Mouse (Mus musculus) stomach, embryonic 15.5 days (tissue): ENCODE results near the gene Notum. TPM values are rescaled to one million over a fixed set of nuclear protein-coding genes. Genes with fewer than 3 reads are reported as not detected.
A peak's percentile ranks its signal among the peaks of the same experiment; 100 is the strongest.

Experiments used
- ATAC-seq: fragments of 200-750 bp; cut with Nextera tagmentation; 2 replicates; pipeline ENCODE4 v1.8.0; 2017; ENCODE audit warnings: low read depth, moderate number of reproducible peaks, moderate TSS enrichment; ENCODE audit not compliant: insufficient read depth, low FRiP score
- H3K27ac ChIP-seq: fragments of 300-500 bp; sonication (generic); 2 replicates; pipeline ENCODE4 v1.5.1; 2015; ENCODE audit warnings: mild to moderate bottlenecking, inconsistent platforms
- H3K27me3 ChIP-seq: fragments of 300-500 bp; sonication (generic); replicated peaks from 2 replicates; pipeline ENCODE4 v1.6.1; 2015; ENCODE audit warnings: inconsistent platforms
- H3K36me3 ChIP-seq: fragments of 300-500 bp; sonication (generic); 2 replicates; pipeline ENCODE4 v1.6.1; 2015; ENCODE audit warnings: inconsistent platforms
- H3K4me1 ChIP-seq: fragments of 300-500 bp; sonication (generic); 2 replicates; pipeline ENCODE4 v1.6.1; 2015; ENCODE audit warnings: inconsistent platforms
- H3K4me2 ChIP-seq: fragments of 300-500 bp; sonication (generic); 2 replicates; pipeline ENCODE4 v1.6.1; 2015; ENCODE audit warnings: mild to moderate bottlenecking, inconsistent platforms
- H3K4me3 ChIP-seq: fragments of 300-500 bp; sonication (generic); replicated peaks from 2 replicates; pipeline ENCODE4 v1.5.1; 2015; ENCODE audit warnings: inconsistent platforms
- H3K9ac ChIP-seq: fragments of 300-500 bp; sonication (generic); 2 replicates; pipeline ENCODE4 v1.6.1; 2015; ENCODE audit warnings: inconsistent platforms
- H3K9me3 ChIP-seq: fragments of 300-500 bp; sonication (generic); 2 replicates; pipeline ENCODE4 v1.6.1; 2016; ENCODE audit warnings: inconsistent platforms
- WGBS: fragments of 180-500 bp; shearing (Covaris S2); methylation state at CpG from one replicate; pipeline ENCODE4 v1.1.7; 2015; 5-methylcytosine and 5-hydroxymethylcytosine counted together
- polyA plus RNA-seq: library from polyadenylated mRNA; unstranded; fragments of >200 nt; fragmentation: Nextera tagmentation; extraction: Ambion mirVana; gene quantifications from 2 replicates; pipeline ENCODE4 v1.2.1, GENCODE M21; 2015

Notum gene
- polyA plus RNA-seq, 1 experiment from 2014 or later = 4.9 TPM

DNA sequence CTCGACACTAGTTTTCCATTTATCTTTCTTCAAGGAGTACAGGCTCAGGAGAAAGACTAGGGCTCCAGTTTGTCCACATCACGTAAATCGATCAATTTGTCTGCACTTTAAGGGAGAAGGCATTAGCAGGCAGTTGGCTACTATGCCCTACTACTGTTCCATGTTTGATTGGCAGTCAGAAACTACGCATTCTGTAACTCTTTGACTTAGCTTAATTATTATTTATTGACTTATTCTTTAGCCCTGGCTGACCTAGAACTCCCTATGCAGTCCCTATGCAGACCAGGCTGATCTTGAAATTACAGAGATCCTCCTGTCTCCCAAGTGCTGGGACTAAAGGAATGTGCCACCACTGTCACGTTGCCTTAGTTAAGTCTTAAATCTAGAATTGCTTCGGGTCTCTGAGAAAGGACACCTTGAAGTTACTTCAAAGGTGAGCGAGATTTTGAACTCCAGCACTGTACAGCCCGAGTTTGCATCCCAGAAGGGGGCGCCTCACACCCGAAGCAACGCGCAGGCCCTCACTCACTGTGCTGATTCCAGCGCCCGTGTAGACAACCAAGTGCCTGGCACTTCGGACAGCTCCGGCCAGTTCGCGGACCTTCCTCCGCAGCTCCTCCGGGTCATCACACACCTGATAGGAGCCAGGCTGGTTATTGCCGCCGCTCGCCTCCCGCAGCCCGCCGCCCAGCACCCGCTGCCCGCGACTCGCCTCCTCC is 36.9 kb downstream of the Notum start:
- Histone ChIP-seq H3K4me2 (peak overlapping the region; percentile 96), H3K36me3 (peaks cover 27% of the 10 kb centered on the region), H3K27ac (peak overlapping the region; percentile 88), H3K4me3 (peak overlapping the region; percentile 82), H3K9me3 (no peaks in the 10 kb centered on the region), H3K9ac (peak overlapping the region; percentile 87), H3K4me1 (peaks cover 18% of the 10 kb centered on the region), H3K27me3 (no peaks in the 10 kb centered on the region)
- peak; percentile 76 for ATAC-seq
- 11% methylated on average over 30 of the region's 30 CpGs for WGBS

DNA sequence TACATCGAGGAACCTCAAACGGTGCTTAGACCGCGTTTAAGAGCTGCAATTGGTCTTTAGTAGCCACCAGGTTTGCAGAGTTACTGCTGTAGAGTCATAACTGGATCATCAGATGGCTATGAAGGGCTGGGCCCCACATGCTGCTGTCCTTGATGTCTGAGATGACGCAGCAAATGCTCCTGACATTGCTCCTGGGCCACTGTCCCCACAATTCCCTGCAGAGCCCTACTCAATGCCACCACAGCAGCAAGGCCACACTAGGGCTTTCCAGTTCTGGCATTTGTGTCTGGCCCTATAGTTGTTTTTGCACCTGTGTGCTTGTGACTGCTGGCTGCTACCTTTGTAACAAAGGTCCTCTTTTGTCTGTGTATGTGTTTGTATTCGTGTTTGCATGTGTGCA is 38.2 kb downstream of the Notum start:
- Histone ChIP-seq H3K9me3 (no peaks in the 10 kb centered on the region), H3K36me3 (peaks cover 30% of the 10 kb centered on the region), H3K4me2 (no peak overlapping the region), H3K4me1 (peaks cover 20% of the 10 kb centered on the region), H3K9ac (no peak overlapping the region), H3K4me3 (no peak overlapping the region), H3K27ac (no peak overlapping the region), H3K27me3 (no peaks in the 10 kb centered on the region)
- ATAC-seq = no peak
- 91% methylated on average over 6 of the region's 6 CpGs for WGBS

DNA sequence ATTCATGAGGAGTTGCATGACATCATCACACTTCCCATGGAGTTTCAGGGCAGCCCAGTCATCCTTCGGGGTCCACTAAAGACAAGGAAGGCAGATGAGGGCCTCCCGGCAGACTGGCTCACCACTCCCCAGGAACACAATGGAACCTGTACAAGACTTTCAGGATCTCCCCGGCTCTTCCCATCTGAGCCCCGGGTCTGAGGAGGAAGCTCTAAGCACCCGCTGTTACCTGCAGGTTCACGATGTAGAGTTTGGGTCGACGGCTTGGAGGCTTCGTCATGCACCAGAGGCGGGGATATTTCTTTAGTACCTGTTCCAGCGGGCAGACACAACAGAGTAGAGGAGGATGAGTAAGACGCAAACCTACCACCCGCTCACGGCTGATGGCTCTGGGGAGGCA is 40.8 kb downstream of the Notum start:
- Histone ChIP-seq H3K4me3 (no peak overlapping the region), H3K27ac (no peak overlapping the region), H3K4me2 (no peak overlapping the region), H3K4me1 (peaks cover 28% of the 10 kb centered on the region), H3K36me3 (peaks cover 27% of the 10 kb centered on the region), H3K9ac (no peak overlapping the region), H3K9me3 (no peaks in the 10 kb centered on the region), H3K27me3 (no peaks in the 10 kb centered on the region)
- ATAC-seq = no peak
- WGBS = 92% methylated on average over 14 of the region's 14 CpGs

DNA sequence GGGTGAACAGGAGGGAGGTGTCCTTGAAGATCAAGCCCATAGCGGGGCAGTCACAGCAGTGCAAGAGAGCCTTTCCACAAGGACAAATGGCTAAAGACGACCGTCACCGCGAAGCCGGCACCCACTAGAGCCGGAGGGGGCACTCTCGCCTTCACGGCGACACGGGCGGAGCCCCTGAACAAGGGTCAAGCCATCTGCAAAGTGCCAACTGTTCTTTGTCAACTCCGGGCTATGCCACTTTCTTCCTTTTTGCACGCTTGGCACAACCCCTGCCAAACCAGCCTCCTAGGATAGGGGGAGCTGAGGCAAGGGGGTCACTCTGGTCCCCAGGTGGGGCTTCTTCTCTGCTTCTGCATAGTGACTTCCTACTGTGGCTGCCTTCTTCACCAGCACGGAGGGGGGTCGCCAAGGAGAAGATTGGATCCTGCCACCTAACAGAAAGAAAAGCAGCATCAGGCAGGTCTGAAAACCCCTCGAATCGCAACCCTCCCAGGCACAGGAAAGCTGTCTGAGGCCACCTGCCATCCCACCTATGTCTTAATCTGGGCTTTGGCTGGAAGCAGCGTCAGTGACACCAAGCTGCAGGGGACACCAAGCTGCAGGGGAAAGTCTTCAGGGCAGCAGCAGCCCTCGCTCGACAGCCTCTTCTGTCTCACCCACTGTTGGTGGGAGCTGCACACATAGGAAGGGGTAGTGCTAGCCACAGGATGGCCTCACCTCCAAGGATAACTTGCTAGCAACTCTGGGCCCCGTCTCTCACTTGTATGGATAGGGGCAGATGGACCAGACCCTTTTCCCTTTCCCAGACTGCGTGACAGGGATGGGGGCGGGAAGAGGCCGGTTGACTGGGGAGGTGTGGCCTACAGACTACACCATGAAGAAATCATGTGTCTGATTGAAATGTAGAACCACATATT is 42.1 kb downstream of the Notum start:
- H3K4me1 ChIP-seq = peaks cover 24% of the 10 kb centered on the region
- ATAC-seq = no peak
- no peaks in the 10 kb centered on the region for H3K9me3 ChIP-seq
- H3K27ac ChIP-seq = 0 out of 2 replicates have a peak overlapping the region, but pooled peaks have one; percentile 42
- no peaks in the 10 kb centered on the region for H3K27me3 ChIP-seq
- no peak overlapping the region for H3K4me3 ChIP-seq
- 91% methylated on average over 25 of the region's 25 CpGs for WGBS
- peaks cover 34% of the 10 kb centered on the region for H3K36me3 ChIP-seq
- no peak overlapping the region for H3K4me2 ChIP-seq
- H3K9ac ChIP-seq = no peak overlapping the region

DNA sequence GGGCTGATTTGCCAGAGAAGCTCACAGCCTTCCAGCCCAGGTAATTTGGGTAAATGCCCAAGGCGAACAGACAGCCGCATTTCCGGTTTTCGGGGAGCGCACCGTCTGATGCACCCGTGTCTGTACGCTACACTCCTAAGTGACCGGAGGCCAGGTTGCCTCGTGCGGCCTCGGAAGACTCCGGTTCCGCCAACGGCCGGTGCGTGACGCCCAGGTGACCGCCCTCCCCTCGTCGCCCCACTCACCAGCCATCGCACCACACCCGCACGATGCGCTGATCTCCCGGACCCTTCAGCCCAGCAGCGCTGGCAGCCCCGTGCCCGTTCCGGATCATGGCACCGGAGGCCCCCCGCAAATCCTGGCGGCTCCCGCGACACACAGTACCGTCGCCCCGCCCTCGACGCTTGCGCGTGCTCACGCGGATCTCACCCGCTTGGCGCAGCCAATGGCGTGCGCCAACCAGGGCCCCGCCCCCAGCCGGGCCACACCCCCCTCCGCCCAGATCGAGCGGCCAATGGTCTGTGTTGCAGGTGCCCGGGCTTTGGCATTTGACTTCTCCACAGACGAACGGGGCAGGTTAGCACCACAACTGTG is 43.4 kb downstream of the Notum start, which contains the start of gene Pcyt2:
TSS of gene Pcyt2 (minus strand) at position 418 of the 594 bp plus-strand sequence.
- H3K9ac ChIP-seq = peak within 1 kb of the TSS; percentile 91
- ATAC-seq = peak; percentile 96

DNA sequence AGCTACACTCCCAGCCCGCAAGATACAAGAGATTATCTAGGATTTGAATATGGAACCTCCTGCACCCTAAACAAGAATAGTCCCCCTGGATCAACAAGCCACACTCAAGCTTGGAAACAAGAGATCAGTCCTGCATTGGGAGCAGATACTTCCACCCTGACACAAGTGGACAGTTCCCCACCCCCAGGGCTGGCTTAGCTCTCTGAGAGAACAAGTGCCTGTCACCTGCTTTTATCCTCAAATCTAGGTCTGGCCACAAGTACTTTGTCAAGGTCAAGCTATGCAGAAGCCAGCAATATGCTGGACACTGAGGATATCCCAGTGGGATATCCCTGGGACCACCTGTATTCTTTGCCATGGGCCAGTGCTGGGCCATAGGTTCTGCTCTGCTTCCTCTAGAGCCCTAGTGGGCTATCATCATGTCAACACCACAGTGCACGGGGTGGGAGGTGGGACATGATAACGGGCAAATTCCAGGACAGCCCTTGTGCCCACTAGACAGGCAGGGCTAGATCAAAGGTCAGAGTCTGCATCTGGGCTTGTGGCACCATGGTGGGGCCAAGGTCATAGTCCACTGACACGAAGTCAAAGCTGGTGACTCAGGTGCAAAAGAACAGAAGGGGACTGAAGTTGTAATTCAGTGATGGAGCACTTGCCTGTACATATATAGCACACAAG is 44.2 kb downstream of the Notum start:
- H3K27ac ChIP-seq = peak overlapping the region; percentile 76; the same call in 1 of the 2 replicates
- no peaks in the 10 kb centered on the region for H3K9me3 ChIP-seq
- peak overlapping the region; percentile 69 for H3K4me3 ChIP-seq
- H3K4me1 ChIP-seq = peaks cover 23% of the 10 kb centered on the region
- ATAC-seq = no peak
- 45% methylated on average over 4 of the region's 4 CpGs for WGBS
- H3K4me2 ChIP-seq = peak overlapping the region; percentile 83
- H3K9ac ChIP-seq = peak overlapping the region; percentile 91
- peaks cover 52% of the 10 kb centered on the region for H3K36me3 ChIP-seq
- H3K27me3 ChIP-seq = no peaks in the 10 kb centered on the region

More for the DNA sequence above, 43.4 kb downstream of the Notum start, which contains the start of gene Pcyt2:
- Histone ChIP-seq H3K27ac (peak within 1 kb of the TSS; percentile 76), H3K4me3 (peak within 1 kb of the TSS; percentile 69), H3K36me3 (peaks cover 44% of the 10 kb centered on the region), H3K27me3 (no peaks in the 10 kb centered on the region), H3K4me2 (peak within 1 kb of the TSS; percentile 83), H3K9me3 (no peaks in the 10 kb centered on the region), H3K4me1 (peaks cover 23% of the 10 kb centered on the region)
- under 1% methylated on average over 56 of the region's 56 CpGs for WGBS

DNA sequence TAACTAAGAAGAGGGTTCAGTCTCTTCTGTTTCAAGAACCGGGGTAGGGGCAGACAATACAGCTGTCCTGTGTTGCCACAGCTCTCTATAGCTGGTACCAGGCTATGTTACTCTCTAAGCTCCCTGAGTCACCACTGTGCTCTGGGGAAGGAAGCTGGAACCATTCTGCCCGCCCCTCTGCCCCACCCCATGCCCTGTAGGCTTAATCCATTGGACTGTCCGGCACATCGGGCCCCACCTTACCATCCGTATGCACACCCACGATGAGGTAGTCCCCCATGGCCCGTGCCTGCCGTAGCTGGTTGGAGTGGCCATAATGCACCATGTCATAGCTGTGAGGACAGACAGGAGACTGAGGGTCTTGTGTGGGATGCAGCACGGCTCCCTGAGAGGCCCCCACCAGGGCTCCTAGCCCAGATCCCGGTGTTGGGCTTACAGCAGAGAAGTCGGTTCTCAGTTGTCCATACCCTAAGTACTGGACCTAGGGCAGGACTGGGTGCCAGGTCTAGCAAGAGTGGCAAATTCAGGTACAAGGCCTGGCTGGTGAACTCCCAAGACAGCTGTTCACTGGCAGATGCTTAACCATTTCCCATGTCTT is 45.3 kb downstream of the Notum start:
- no peak overlapping the region for H3K27ac ChIP-seq

DNA sequence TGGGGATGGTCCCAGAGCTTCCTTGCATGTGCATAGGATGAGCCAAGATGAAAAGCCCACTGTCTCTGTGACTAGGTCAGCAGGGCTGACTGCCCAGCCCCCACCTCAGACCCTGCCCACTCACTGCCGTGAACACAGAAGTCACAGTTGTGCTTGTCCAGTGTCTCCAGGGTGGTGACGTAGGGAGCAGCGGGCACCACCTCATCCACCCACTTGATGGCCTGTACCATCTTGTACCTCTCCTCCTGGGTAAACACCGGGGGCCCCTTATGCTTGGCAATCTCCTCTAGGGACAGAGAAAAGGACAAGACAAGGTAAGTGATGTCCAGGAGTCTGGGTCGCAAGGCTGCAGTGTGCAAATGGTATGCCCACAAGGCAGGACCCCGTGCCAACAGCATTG is 45.8 kb downstream of the Notum start:
- no peak overlapping the region for H3K4me2 ChIP-seq
- ATAC-seq = no peak
- H3K4me3 ChIP-seq = no peak overlapping the region
- peaks cover 50% of the 10 kb centered on the region for H3K36me3 ChIP-seq
- 92% methylated on average over 6 of the region's 6 CpGs for WGBS
- no peak overlapping the region for H3K27ac ChIP-seq
- H3K9ac ChIP-seq = no peak overlapping the region
- no peaks in the 10 kb centered on the region for H3K27me3 ChIP-seq
- no peaks in the 10 kb centered on the region for H3K9me3 ChIP-seq
- H3K4me1 ChIP-seq = peaks cover 23% of the 10 kb centered on the region

More for the DNA sequence above, 45.3 kb downstream of the Notum start:
- Histone ChIP-seq H3K4me1 (peaks cover 23% of the 10 kb centered on the region), H3K9me3 (no peaks in the 10 kb centered on the region), H3K36me3 (peaks cover 55% of the 10 kb centered on the region), H3K27me3 (no peaks in the 10 kb centered on the region), H3K4me3 (no peak overlapping the region), H3K4me2 (peak overlapping the region; percentile 14; the same call in 1 of the 2 replicates), H3K9ac (no peak overlapping the region)
- WGBS = 89% methylated on average over 11 of the region's 11 CpGs
- no peak for ATAC-seq

DNA sequence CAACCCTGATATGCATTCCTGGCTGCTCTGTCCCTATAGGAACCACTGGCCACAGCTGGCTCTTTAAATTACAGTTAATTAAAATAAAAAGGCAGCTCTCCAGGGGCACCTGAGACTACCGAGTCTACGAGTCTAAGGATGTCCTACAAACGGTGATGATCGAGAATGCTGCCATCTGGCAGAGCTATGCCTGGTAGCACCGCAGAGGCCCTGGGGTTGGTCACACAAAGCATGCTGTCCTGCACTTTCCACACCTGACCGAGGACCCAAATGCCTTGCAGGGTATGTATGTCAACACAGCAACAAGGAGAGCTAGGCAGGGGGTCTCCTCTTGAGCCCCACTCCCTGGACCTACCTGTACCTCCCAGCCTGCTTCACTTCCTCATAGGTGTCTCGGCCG is 47.0 kb downstream of the Notum start:
- peaks cover 26% of the 10 kb centered on the region for H3K4me1 ChIP-seq
- no peak overlapping the region for H3K9ac ChIP-seq
- H3K27ac ChIP-seq = no peak overlapping the region
- H3K9me3 ChIP-seq = no peaks in the 10 kb centered on the region
- no peak for ATAC-seq
- 86% methylated on average over 8 of the region's 8 CpGs for WGBS
- H3K4me2 ChIP-seq = no peak overlapping the region
- H3K4me3 ChIP-seq = no peak overlapping the region
- H3K36me3 ChIP-seq = peaks cover 42% of the 10 kb centered on the region
- no peaks in the 10 kb centered on the region for H3K27me3 ChIP-seq

DNA sequence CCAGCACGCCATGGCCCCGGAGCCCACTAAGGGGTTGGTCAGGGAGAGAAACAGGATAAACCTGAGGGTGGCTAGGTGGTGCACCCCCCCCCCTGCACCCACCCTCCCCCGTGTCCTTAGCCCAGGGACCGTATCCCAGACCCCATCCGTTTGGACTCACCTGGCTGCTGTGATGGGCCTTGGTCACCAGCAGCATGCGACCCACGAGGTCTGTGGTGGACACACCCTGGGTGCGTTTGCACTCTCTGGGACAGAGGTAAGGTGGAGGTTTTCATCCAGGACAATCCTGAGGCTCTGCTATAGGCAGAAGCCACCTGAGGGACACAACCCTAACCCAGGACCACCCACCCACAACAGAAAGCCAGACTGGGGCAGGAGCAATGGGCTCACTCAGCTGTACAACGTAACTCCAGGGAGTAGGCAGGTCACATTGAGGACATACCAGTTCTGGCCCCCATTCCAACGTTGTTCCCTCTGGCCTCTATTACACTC is 47.4 kb downstream of the Notum start:
- no peak for ATAC-seq
- Histone ChIP-seq H3K9me3 (no peaks in the 10 kb centered on the region), H3K36me3 (peaks cover 37% of the 10 kb centered on the region), H3K27ac (no peak overlapping the region), H3K4me1 (peaks cover 31% of the 10 kb centered on the region), H3K9ac (no peak overlapping the region), H3K27me3 (no peaks in the 10 kb centered on the region), H3K4me2 (no peak overlapping the region), H3K4me3 (no peak overlapping the region)
- WGBS = 90% methylated on average over 10 of the region's 10 CpGs

DNA sequence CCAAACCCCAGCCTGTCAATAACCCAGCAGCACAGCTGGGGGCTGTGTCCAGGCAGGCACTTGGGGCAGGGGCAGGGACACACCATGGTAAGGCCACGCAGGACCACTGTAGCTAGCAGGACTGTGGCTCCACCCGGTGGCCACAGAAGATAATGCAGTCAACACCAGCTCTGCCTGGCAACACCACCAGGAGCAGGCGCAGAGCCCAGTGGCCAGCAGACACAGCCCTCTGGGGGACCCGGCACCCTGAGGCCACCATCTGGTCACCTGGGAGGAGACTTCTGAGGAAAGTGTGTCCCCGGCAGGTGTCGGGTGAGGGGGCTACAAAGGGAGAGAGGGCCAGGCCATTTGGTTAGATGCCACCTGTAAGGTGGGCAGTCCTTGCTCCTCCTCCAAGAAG is 48.2 kb downstream of the Notum start:
- no peak overlapping the region for H3K9ac ChIP-seq
- no peak for ATAC-seq
- no peak overlapping the region for H3K4me2 ChIP-seq
- no peaks in the 10 kb centered on the region for H3K9me3 ChIP-seq
- no peak overlapping the region for H3K27ac ChIP-seq
- H3K4me1 ChIP-seq = peaks cover 36% of the 10 kb centered on the region
- peaks cover 35% of the 10 kb centered on the region for H3K36me3 ChIP-seq
- WGBS = 36% methylated on average over 6 of the region's 6 CpGs
- H3K4me3 ChIP-seq = no peak overlapping the region
- H3K27me3 ChIP-seq = no peaks in the 10 kb centered on the region
